Mouse (Mus musculus): ENCODE measurements around the gene Ttc26.

GRCm38 (mm10) chr6:38443842-38444241, 62.6 kb downstream of the Ttc26 start:
- no peak for TF ChIP-seq CTCF (IDR thresholded peaks at IDR 0.05; ENCODE audit: low read depth, low read length)
- no peak for TF ChIP-seq POLR2A (IDR thresholded peaks at IDR 0.05; ENCODE audit: extremely low read depth, insufficient read depth, low read length)
